Mouse (Mus musculus) neural tube, embryonic 13.5 days (tissue): ENCODE measurements around the gene Msi2. TPM values are rescaled to one million over a fixed set of nuclear protein-coding genes. Genes with fewer than 3 reads are reported as not detected.

Source experiments
- ATAC-seq: fragments of 200-750 bp; cut with Nextera tagmentation; 2 replicates; pipeline ENCODE4 v1.8.0; 2017; ENCODE audit warnings: low read depth, mild to moderate bottlenecking, moderate TSS enrichment, moderate library complexity
- H3K27ac ChIP-seq: fragments of 300-500 bp; sonication (generic); replicated peaks from 2 replicates; pipeline ENCODE4 v1.5.1; 2015; ENCODE audit warnings: moderate library complexity, mild to moderate bottlenecking, inconsistent platforms
- H3K27me3 ChIP-seq: fragments of 300-500 bp; sonication (generic); 2 replicates; pipeline ENCODE4 v1.6.1; 2015; ENCODE audit warnings: mild to moderate bottlenecking, inconsistent platforms
- H3K36me3 ChIP-seq: fragments of 300-500 bp; sonication (generic); 2 replicates; pipeline ENCODE4 v1.6.1; 2015; ENCODE audit warnings: mild to moderate bottlenecking, inconsistent platforms
- H3K4me1 ChIP-seq: fragments of 300-500 bp; sonication (generic); replicated peaks from 2 replicates; pipeline ENCODE4 v1.6.1; 2015; ENCODE audit warnings: inconsistent platforms
- H3K4me2 ChIP-seq: fragments of 300-500 bp; sonication (generic); 2 replicates; pipeline ENCODE4 v1.6.1; 2015; ENCODE audit warnings: inconsistent platforms, mild to moderate bottlenecking, moderate library complexity
- H3K4me3 ChIP-seq: fragments of 300-500 bp; sonication (generic); 2 replicates; pipeline ENCODE4 v1.5.1; 2015; ENCODE audit warnings: mild to moderate bottlenecking, inconsistent platforms
- H3K9ac ChIP-seq: fragments of 300-500 bp; sonication (generic); 2 replicates; pipeline ENCODE4 v1.6.1; 2015; ENCODE audit warnings: moderate library complexity, mild to moderate bottlenecking, inconsistent platforms
- H3K9me3 ChIP-seq: fragments of 300-500 bp; sonication (generic); 2 replicates; pipeline ENCODE4 v1.6.1; 2016; ENCODE audit warnings: inconsistent platforms
- WGBS: fragments of 180-500 bp; shearing (Covaris S2); methylation state at CpG from one replicate; pipeline ENCODE4 v1.1.7; 2015; 5-methylcytosine and 5-hydroxymethylcytosine counted together
- polyA plus RNA-seq: library from polyadenylated mRNA; unstranded; fragments of >200 nt; fragmentation: Nextera tagmentation; extraction: Ambion mirVana; gene quantifications from 2 replicates; pipeline ENCODE4 v1.2.1, GENCODE M21; 2015

The Msi2 gene
- polyA plus RNA-seq, 1 experiment from 2014 or later = 20.9 TPM

DNA sequence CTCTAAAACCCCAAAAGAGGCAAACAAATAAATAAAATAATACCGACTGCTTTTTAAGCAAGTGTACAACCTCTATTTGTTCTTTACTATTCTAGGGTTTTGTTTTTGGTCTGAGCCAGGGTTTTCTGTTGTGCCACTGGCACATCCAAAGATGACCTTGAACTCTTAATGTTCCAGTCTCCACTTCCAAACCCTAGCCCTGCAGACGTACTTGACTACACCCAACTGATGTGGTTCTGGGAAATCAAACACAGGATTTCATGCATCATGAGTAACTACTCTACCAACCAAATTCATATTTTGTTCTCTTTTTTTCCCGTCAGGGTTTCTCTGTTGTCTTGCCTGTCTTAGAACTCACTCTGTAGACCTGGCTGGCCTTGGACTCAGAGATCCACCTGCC is 200.0 kb downstream of the Msi2 start:
- no peak for ATAC-seq
- H3K27me3 ChIP-seq = no peaks in the 10 kb centered on the region
- H3K9me3 ChIP-seq = no peaks in the 10 kb centered on the region
- no peaks in the 10 kb centered on the region for H3K36me3 ChIP-seq
- peaks cover 80% of the 10 kb centered on the region for H3K4me1 ChIP-seq
- H3K4me2 ChIP-seq = no peak overlapping the region
- 97% methylated on average over 3 of the region's 3 CpGs for WGBS
- H3K27ac ChIP-seq = no peak overlapping the region
- no peak overlapping the region for H3K4me3 ChIP-seq
- no peak overlapping the region for H3K9ac ChIP-seq

DNA sequence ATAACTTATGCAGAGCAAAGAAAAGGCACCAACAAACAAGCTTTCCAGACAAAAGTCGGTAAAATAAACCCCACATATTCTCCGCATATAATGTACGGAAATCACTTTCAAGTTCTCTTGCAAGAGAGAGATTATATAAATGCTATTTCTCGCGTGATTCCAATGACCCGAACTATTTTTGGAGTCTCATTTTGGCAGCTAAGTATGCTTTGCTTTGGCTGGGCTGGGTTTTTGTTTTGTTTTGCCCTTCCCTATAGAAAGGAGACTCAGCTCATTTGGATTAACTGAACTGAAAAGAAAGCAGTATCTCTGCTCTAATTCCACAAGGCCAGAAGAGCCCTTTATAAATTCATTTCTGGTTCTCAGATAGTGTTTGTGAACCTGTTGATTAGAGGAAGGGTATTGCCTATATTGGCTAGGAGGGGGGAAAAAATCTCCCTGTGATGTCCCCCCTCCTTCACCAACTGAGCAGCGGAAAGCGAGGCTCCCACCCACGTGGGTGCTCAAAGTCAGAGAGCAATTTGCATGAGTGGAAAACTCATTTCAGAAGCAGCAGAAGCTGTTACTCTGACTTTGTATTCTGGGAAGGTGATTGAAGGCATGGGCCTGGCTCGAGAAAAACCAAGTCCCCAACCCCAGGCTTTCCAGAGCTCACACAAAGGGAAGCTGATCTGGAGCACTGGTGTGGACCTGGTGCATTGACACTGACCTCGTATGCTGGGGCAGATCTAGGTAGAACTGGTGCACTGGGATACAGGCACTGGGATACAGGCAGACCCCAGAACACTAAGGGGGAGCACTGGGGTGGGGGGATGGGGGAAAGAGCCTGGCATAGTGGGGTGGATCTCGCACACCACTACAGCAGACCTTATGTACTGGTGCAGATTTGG is 201.5 kb downstream of the Msi2 start:
- H3K27me3 ChIP-seq = no peaks in the 10 kb centered on the region
- 71% methylated on average over 12 of the region's 12 CpGs for WGBS
- peaks cover 79% of the 10 kb centered on the region for H3K4me1 ChIP-seq
- no peak for ATAC-seq
- H3K27ac ChIP-seq = peak overlapping the region; percentile 59
- no peak overlapping the region for H3K4me3 ChIP-seq
- no peak overlapping the region for H3K9ac ChIP-seq
- no peaks in the 10 kb centered on the region for H3K36me3 ChIP-seq
- no peak overlapping the region for H3K4me2 ChIP-seq
- no peaks in the 10 kb centered on the region for H3K9me3 ChIP-seq

DNA sequence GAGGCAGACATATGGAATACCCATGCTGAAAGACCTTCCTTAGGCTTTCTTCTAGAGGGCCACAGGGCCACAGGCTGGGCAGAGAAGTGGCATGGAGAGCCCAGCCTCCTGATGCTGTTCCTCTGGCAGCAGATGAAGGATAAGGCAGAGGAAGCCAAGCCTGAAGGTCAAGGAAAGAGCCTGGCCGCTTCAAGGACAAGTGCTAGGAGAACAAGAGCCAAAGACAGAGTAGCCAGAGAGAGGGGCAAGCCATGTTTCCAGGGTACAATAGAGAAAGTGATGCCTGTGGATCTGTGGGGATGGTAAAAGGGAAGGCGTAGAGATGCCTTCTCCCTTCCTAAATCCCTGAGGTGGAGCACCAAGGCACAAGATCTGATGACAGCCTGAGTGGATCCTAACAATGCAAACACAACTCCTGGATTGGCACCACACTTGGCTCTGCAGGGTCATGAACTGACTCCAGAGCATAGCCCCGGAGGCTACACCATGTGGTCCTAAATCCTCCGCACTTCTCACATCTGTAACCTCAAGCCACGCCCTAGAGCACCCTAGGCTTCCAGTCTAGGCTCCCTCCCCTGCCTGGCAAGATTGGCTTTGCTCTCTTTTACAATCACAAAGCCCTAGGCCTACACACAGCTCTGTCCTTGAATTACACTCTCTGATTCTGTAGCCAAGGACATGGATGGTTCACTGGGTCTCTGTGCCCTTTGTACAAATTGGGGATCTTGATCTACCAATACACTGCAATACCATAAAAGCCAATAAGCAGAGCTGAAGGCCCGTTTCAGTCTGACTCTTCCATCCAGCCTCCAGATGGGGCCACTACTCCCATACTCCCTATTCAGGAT is 202.4 kb downstream of the Msi2 start:
- ATAC-seq = no peak
- Histone ChIP-seq H3K9me3 (no peaks in the 10 kb centered on the region), H3K4me2 (no peak overlapping the region), H3K36me3 (no peaks in the 10 kb centered on the region), H3K27ac (peak overlapping the region; percentile 64), H3K4me1 (peaks cover 77% of the 10 kb centered on the region), H3K9ac (no peak overlapping the region), H3K4me3 (no peak overlapping the region), H3K27me3 (no peaks in the 10 kb centered on the region)
- WGBS = 68% methylated on average over 6 of the region's 6 CpGs

DNA sequence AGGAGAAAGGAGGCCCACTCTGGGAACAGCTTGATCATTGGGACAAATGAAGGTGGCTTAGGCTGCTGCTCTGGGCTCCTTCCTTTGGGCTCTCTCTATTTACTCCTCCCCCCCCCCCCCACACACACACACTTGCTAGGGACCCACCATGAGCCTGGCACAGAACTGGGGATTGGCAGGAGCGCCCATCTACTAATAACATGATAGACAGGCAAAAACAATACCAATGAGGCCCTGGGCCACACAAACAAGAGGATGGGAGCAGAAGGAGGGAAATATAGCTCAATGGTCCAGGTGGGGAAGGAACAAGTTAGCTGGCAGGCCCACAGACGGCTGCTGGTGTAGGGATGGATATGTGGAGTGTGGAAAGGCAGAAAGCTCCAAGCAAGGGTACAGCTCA is 203.0 kb downstream of the Msi2 start:
- H3K36me3 ChIP-seq = no peaks in the 10 kb centered on the region
- peak overlapping the region; percentile 64 for H3K27ac ChIP-seq
- H3K9ac ChIP-seq = no peak overlapping the region
- no peak overlapping the region for H3K4me2 ChIP-seq
- no peaks in the 10 kb centered on the region for H3K9me3 ChIP-seq
- WGBS = 83% methylated on average over 2 of the region's 2 CpGs
- H3K27me3 ChIP-seq = no peaks in the 10 kb centered on the region
- no peak for ATAC-seq
- H3K4me3 ChIP-seq = no peak overlapping the region
- H3K4me1 ChIP-seq = peaks cover 76% of the 10 kb centered on the region

DNA sequence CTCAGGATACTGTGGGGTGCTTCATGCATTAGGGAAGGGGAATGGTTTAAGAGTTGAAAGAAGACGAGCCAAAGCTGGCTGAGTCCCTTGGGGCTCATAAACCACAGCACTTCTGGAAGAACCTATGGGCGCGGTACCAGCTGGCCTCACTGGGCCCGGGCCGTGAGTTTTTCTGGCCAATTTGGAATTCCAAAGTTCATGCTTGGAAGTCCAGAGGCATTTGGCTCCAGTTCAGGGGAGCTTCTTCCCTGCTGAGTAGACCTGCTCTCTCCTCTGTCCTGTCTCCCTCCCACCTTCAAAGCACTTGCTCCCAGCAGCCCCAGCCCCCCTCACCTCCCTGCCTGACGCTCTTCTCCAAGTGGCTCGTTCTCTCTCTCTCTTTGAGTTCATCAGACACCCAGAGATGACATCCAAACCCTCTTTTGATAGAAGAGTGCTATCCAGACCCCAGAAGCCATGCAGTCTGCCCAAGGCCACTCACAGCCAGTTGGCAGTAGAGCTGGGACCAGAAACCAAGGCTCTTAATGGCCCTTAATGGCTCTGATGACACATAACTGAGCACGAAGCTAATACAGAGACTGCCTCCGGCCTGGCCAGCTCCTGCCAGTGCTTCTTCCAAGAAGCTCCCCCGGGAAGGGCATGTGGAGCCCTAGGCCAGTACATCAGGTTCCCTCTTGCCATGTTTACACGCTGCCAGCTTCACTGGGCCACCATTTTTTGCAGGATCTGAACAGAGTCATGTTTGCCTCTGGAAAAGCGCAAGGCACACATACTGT is 204.0 kb downstream of the Msi2 start:
- peak; percentile 29; the same call in 1 of the 2 replicates for ATAC-seq
- peaks cover 81% of the 10 kb centered on the region for H3K4me1 ChIP-seq
- H3K9me3 ChIP-seq = no peaks in the 10 kb centered on the region
- H3K4me3 ChIP-seq = no peak overlapping the region
- peak overlapping the region; percentile 64 for H3K27ac ChIP-seq
- no peak overlapping the region for H3K4me2 ChIP-seq
- H3K27me3 ChIP-seq = no peaks in the 10 kb centered on the region
- peak overlapping the region; percentile 4; the same call in 1 of the 2 replicates for H3K9ac ChIP-seq
- 60% methylated on average over 12 of the region's 12 CpGs for WGBS
- H3K36me3 ChIP-seq = no peaks in the 10 kb centered on the region

DNA sequence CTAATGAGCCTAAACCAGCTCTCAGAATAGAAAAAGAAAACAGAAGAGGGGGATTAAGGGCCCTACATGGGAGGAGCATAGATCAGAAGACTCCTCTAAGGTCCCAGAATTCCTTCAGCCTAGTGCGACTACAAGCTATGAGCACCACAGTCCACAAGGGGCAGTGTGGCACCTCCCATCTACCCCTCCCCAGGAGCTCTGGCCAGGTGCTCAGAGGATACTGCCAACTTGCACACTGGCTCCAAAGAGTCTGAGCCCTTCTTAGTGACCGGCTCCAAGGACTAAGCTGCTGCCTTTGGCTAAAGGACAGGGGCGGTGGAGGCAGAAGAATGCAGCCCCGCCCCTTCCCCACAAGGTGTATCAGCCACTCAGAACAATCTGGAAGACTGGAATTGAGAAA is 205.7 kb downstream of the Msi2 start:
- ATAC-seq = no peak
- Histone ChIP-seq H3K27ac (no peak overlapping the region), H3K4me2 (no peak overlapping the region), H3K9ac (no peak overlapping the region), H3K4me1 (peaks cover 95% of the 10 kb centered on the region), H3K36me3 (no peaks in the 10 kb centered on the region), H3K9me3 (no peaks in the 10 kb centered on the region), H3K27me3 (no peaks in the 10 kb centered on the region), H3K4me3 (no peak overlapping the region)
- 44% methylated on average over 4 of the region's 4 CpGs for WGBS

DNA sequence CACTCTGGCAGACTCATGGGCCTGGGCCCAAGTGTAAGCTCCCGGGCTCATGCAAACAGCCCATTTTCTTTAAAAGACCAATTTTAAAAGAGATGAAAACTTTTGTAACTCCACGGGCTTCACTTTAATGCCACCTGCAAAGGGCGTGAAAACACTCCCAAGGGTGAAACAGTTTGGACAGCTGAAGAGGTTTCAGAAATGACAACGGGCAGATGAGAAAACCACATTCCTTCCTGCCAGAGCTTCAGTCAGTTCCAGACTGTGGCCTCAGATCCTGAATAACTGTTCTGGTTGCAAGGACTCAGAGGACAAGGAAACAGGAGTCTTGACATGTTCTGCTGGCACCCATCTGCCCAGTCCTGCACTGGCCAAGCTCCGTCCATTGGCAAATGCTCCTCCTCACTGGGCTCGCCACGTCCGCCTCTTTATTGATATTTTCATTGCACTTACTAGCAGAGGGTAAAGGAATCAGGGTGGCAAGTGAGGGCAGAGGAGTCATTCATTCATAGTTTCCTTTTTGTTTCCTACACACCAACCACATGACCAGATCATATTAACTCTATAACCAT is 207.9 kb downstream of the Msi2 start:
- H3K4me1 ChIP-seq = peaks cover 94% of the 10 kb centered on the region
- no peak overlapping the region for H3K27ac ChIP-seq
- no peak overlapping the region for H3K9ac ChIP-seq
- H3K9me3 ChIP-seq = no peaks in the 10 kb centered on the region
- H3K4me2 ChIP-seq = no peak overlapping the region
- H3K4me3 ChIP-seq = no peak overlapping the region
- 84% methylated on average over 8 of the region's 8 CpGs for WGBS
- H3K36me3 ChIP-seq = no peaks in the 10 kb centered on the region
- no peak for ATAC-seq
- H3K27me3 ChIP-seq = no peaks in the 10 kb centered on the region

DNA sequence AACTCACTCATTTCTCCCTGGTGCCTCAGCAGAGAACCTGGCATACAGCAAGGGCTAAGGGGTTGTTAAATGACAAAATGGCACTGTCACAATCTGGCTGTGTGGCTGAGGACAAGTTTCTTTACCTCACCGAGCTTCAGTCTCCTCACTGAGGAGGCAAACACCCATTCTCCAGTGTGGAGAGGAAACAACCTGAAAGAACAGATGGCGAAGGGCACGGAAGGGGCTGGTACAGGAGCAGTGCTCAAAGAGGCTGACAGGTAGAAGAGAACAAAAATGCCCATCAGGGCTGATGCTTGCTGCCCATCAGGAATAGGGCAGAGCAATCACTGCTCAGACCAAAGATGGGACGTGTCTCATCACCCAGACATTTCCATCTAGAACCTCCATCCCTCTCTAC is 208.8 kb downstream of the Msi2 start:
- Histone ChIP-seq H3K4me3 (no peak overlapping the region), H3K9ac (no peak overlapping the region), H3K4me1 (peaks cover 91% of the 10 kb centered on the region), H3K36me3 (no peaks in the 10 kb centered on the region), H3K27me3 (no peaks in the 10 kb centered on the region), H3K9me3 (no peaks in the 10 kb centered on the region), H3K27ac (0 out of 2 replicates have a peak overlapping the region, but pooled peaks have one; percentile 46), H3K4me2 (no peak overlapping the region)
- no peak for ATAC-seq
- 90% methylated on average over 4 of the region's 4 CpGs for WGBS

DNA sequence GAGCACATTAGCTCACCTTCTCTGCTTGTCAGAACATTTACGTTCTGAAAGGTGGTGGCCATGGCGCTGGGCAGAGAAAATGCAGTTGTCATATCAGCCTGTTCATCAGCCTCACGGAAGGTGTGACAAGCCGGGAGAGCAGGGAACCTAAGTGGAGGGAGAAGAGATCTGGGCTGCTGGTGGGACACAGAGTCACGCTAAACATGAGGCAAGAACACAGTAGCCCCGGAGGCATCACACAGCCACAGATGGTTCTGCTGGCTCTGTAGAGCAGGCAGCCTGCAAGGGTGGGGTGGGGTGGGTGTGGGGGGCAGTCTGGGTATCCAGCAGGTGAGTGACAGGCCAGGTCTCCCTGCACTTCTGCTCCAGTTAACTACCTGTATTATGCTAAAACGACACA is 210.2 kb downstream of the Msi2 start:
- Histone ChIP-seq H3K27ac (peak overlapping the region; percentile 19; the same call in 1 of the 2 replicates), H3K27me3 (no peaks in the 10 kb centered on the region), H3K4me2 (no peak overlapping the region), H3K36me3 (no peaks in the 10 kb centered on the region), H3K4me1 (peaks cover 81% of the 10 kb centered on the region), H3K4me3 (no peak overlapping the region), H3K9ac (0 out of 2 replicates have a peak overlapping the region, but pooled peaks have one; percentile 13), H3K9me3 (no peaks in the 10 kb centered on the region)
- ATAC-seq = peak; percentile 44; the same call in 1 of the 2 replicates
- 62% methylated on average over 7 of the region's 7 CpGs for WGBS

DNA sequence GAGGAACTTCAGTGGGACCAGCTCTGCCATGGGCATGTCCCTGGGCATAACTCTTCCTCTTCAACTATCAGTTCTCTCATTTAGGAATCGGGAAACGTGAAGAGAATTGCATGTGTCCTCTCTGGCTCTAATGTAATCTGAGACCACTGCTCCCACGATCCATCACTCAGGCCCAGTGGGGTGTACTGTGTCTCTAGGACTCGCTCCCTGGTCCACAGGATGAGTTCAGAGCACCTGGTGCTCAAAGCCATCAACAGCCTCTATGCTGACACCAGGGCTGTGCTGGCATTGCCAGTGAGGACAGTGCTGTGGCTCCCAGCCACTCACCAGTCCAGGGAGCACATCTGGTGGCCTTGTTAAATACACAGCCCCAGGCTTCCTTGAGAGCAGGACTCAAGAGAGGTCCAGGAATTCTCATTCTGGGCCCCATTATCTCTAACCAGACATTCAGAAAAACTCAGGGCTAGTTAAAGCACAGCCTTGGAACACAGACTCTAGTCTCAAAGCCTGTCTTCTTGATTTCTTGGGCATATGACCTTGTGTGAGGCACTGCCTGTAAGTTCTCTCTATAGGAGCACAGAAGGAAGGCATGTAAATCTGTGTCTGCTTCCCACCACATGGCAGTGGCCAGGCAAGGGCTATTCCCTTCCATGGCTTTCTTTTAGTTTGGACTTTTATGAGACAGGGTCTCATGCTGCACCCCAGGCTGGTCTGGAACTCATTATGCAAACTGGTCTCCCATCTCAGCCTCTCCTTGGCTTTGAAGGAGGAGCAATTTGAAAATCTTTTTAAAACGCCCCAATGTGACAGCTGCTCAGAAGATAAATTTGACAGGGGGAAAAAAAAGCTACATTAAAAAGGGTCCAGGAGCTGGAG is 211.5 kb downstream of the Msi2 start:
- no peaks in the 10 kb centered on the region for H3K36me3 ChIP-seq
- H3K9ac ChIP-seq = no peak overlapping the region
- no peak overlapping the region for H3K4me2 ChIP-seq
- WGBS = 30% methylated on average over 5 of the region's 5 CpGs
- peak overlapping the region; percentile 39; the same call in 1 of the 2 replicates for H3K27ac ChIP-seq
- no peak overlapping the region for H3K4me3 ChIP-seq
- H3K4me1 ChIP-seq = peaks cover 80% of the 10 kb centered on the region
- H3K9me3 ChIP-seq = no peaks in the 10 kb centered on the region
- no peak for ATAC-seq
- no peaks in the 10 kb centered on the region for H3K27me3 ChIP-seq

DNA sequence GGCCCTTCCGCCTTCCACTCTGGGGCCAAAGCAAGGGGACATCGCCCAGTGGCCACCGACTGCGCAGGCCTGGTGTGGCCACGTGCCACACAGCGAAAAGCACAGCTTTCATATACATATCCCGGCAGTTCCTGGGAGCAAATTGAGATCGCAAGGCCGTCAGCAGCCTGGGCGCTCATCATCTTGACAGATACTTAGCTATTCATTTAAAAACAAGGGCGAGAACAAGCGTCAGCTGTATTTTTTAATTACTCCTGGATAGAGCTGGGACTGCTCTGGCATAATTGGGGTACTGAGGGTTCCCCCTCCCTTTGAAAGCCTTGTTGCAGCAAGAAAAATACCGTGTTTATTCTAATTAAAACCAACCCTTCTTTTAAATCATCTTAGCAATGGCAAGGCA is 212.2 kb downstream of the Msi2 start:
- Histone ChIP-seq H3K36me3 (no peaks in the 10 kb centered on the region), H3K27ac (peak overlapping the region; percentile 39; the same call in 1 of the 2 replicates), H3K9ac (no peak overlapping the region), H3K4me3 (no peak overlapping the region), H3K27me3 (no peaks in the 10 kb centered on the region), H3K4me1 (peaks cover 80% of the 10 kb centered on the region), H3K4me2 (no peak overlapping the region), H3K9me3 (no peaks in the 10 kb centered on the region)
- ATAC-seq = no peak
- WGBS = 56% methylated on average over 13 of the region's 13 CpGs
